Mouse (Mus musculus) heart, embryonic 10.5 days (tissue): ENCODE measurements around the gene Mea1. TPM values are rescaled to one million over a fixed set of nuclear protein-coding genes. Genes with fewer than 3 reads are reported as not detected.

ENCODE experiments used
- DNase-seq: peaks from one replicate; pipeline ENCODE4 v3.0.0-alpha.2; 2017; ENCODE audit warnings: low spot score
- H3K27ac ChIP-seq: fragments of 300-500 bp; sonication (generic); 2 replicates; pipeline ENCODE4 v1.5.1; 2016; ENCODE audit warnings: mild to moderate bottlenecking
- H3K27me3 ChIP-seq: fragments of 300-500 bp; sonication (generic); 2 replicates; pipeline ENCODE4 v1.6.1; 2016; ENCODE audit warnings: mild to moderate bottlenecking; ENCODE audit not compliant: poor library complexity, insufficient read depth, severe bottlenecking
- H3K36me3 ChIP-seq: fragments of 300-500 bp; sonication (generic); 2 replicates; pipeline ENCODE4 v1.6.1; 2016; ENCODE audit warnings: mild to moderate bottlenecking, moderate library complexity
- H3K4me1 ChIP-seq: fragments of 300-500 bp; sonication (generic); 2 replicates; pipeline ENCODE4 v1.6.1; 2016; ENCODE audit warnings: mild to moderate bottlenecking
- H3K4me3 ChIP-seq: fragments of 300-500 bp; sonication (generic); 2 replicates; pipeline ENCODE4 v1.5.1; 2016; ENCODE audit warnings: mild to moderate bottlenecking, moderate library complexity
- H3K9me3 ChIP-seq: fragments of 300-500 bp; sonication (generic); 2 replicates; pipeline ENCODE4 v1.6.1; 2016; ENCODE audit warnings: mild to moderate bottlenecking, moderate library complexity
- WGBS: fragments of 180-500 bp; shearing (Covaris S2); methylation state at CpG from one replicate; pipeline ENCODE4 v1.1.7; 2016; 5-methylcytosine and 5-hydroxymethylcytosine counted together
- polyA plus RNA-seq: library from polyadenylated mRNA; unstranded; fragments of >200 nt; fragmentation: Nextera tagmentation; extraction: Ambion mirVana; gene quantifications from 2 replicates; pipeline ENCODE4 v1.2.1, GENCODE M21; 2016

The Mea1 gene
- polyA plus RNA-seq, 1 experiment from 2014 or later = 180 TPM

DNA sequence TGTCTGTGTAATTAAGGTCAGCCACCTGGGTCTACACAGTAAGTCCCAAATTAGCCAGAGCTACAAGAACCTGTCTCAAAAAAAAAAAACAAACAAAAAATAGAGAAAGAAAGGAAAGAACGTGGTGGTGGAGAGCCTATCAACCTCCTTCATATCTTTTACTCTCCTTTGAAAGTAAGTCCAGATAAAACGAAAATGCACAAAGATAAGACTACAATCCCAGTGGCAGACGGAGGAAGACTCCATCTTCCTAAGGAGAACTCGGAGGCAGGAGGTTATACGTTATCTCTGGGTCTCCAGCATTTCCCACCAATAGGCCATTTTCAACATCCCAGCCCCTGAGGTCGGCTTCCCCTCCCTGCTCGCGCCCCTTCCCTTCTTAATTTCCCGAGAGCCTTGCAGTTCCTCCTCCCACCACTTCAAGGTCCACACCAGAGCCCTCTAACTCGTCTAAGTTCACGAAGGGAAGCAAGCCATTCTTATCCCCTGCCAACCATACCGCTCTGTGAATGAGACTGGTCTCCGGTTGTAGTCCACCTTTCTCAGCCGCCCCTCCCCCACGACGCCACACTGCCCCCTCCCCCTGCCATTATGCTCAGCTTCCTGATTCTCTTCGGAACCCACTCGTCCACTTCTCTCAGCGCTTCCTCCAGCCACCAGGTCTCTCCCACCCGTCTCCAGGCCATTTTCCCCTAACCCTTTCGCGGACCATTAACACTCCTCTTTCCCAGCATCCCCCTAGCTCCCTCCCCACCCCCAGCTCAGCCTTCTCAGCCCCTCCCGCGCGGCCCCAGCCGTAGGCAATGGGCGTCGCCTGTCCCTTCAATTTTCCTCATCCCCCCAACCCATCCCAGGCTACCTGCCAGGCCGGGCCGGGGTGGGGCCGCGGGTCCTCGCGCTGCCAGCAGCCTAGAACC, 1.5 kb downstream of the Mea1 start:
- peaks cover 37% of the 10 kb centered on the region for H3K4me1 ChIP-seq
- peak overlapping the region; percentile 87 for H3K27ac ChIP-seq
- WGBS = 1% methylated on average over 34 of the region's 34 CpGs
- no peak for DNase-seq
- peaks cover 65% of the 10 kb centered on the region for H3K36me3 ChIP-seq
- no peaks in the 10 kb centered on the region for H3K27me3 ChIP-seq
- H3K4me3 ChIP-seq = peak overlapping the region; percentile 78
- no peaks in the 10 kb centered on the region for H3K9me3 ChIP-seq

DNA sequence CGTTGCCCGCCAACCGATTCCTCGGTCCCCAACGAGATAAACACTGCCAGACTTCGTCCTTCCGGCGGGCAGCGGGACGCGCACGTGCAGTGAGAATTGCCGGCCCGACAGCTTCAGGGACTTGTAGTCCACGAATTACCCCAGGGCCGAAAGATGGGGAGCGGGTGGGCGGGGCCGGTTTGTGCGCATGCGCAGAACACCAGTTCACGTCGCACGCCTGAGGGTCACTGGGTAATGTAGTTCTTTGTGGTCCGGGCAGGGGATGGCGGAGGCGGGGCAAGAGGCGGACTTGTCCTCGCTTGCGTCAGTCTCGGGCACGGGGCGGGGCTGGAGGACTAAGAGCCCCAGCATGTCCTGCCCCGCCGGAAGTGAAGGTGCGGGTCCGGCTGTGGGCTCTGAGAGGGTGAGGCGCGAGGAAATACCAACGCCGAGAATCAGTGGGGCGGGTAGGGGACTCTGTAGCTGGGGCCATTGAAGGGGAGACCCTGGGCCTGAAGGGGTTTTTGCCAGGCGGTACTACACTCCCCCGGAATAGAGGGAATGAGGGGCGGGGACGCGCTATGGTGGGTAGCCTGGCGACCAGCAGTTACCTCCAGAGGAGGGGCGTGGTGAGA, 2.3 kb downstream of the Mea1 start, which contains the start of gene Klhdc3:
Gene Klhdc3, minus strand, starts transcription at position 155 of the 614 bp plus-strand sequence.
- Histone ChIP-seq H3K4me3 (peak within 1 kb of the TSS; percentile 78), H3K27ac (peak within 1 kb of the TSS; percentile 87), H3K9me3 (no peaks in the 10 kb centered on the region), H3K27me3 (no peaks in the 10 kb centered on the region), H3K36me3 (peaks cover 65% of the 10 kb centered on the region), H3K4me1 (peaks cover 37% of the 10 kb centered on the region)
- WGBS = under 1% methylated on average over 49 of the region's 49 CpGs
- DNase-seq = peak; percentile 100

DNA sequence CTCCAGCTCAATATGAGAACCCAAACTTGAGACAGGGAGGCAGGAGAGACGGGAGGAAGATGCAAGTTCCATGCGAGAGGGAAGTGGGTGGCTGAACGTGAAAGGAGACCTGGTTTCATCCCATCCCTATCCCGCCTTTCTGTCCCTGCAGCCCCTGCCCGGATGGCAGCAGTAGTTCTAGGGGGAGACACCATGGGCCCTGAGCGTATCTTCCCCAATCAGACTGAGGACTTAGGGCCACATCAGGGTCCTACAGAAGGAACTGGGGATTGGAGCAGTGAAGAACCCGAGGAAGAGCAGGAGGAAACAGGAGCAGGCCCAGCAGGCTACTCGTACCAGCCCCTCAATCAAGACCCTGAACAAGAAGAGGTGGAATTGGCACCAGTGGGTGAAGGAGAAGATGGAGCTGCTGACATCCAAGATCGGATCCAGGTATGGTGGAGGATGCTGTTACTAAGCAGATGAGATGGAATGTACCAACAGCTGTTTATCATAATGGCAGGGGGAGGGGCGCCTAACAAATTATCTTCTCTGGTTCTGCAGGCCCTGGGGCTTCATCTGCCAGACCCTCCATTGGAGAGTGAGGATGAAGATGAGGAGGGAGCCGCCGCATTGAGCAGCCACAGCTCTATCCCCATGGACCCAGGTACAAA, 3.0 kb downstream of the Mea1 start:
- no peaks in the 10 kb centered on the region for H3K27me3 ChIP-seq
- no peaks in the 10 kb centered on the region for H3K9me3 ChIP-seq
- H3K27ac ChIP-seq = peak overlapping the region; percentile 87
- peaks cover 65% of the 10 kb centered on the region for H3K36me3 ChIP-seq
- 22% methylated on average over 12 of the region's 12 CpGs for WGBS
- H3K4me3 ChIP-seq = peak overlapping the region; percentile 78
- H3K4me1 ChIP-seq = peaks cover 37% of the 10 kb centered on the region
- peak; percentile 74 for DNase-seq

DNA sequence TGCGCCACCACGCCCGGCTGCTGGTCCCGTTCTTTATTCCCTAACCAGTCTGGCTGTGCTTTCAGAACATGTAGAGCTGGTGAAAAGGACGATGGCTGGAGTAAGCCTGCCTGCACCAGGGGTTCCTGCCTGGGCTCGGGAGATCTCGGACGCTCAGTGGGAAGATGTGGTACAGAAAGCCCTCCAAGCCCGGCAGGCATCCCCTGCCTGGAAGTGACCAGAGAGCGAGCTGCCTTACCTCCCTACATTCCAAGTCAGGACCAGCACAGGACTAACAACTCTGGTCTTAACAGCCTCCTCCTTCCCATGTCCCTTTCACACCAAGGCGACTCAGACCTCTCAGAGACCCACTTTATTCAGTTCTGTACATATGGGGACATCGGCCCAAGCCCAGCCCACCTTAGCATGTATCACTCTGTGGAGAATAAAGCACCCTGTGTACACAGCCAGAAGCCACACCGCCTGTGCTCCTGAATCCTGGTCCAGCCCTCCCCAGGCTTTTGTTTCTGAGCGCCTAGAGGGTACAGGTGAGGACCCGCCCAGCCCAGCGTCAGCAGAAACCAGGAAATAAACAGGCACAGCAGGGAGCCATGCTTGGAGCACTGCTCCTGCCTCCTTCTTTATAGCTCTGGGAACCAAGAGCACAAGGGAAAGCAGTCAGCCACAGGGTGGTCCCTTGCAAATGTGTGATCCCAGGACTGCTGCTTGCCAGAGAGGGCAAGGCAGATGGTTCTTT, 4.2 kb downstream of the Mea1 start:
- H3K4me1 ChIP-seq = peaks cover 34% of the 10 kb centered on the region
- H3K4me3 ChIP-seq = no peak overlapping the region
- 82% methylated on average over 16 of the region's 16 CpGs for WGBS
- no peaks in the 10 kb centered on the region for H3K27me3 ChIP-seq
- no peak for DNase-seq
- peaks cover 65% of the 10 kb centered on the region for H3K36me3 ChIP-seq
- H3K27ac ChIP-seq = no peak overlapping the region
- H3K9me3 ChIP-seq = no peaks in the 10 kb centered on the region

DNA sequence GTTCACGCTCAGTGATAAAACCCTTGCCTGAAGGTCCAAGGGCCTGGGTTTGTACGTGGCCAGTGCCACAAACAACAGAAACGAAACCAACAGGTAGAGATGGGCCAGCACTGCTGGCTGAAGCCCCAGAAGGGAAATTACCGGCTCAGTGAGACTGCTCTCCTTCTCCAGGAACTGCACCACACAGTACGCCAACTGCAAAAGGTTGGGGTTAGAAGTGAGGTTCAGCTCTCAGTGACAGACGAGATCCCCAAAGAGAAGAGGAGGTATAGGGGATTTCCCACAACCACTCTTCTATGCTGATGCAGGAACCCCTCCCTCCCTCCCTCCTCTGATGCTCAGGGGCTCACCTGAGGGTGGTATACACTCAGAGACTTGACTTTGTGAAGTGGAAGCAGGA, 7.3 kb downstream of the Mea1 start:
- DNase-seq = no peak
- no peak overlapping the region for H3K27ac ChIP-seq
- no peak overlapping the region for H3K4me3 ChIP-seq
- no peaks in the 10 kb centered on the region for H3K9me3 ChIP-seq
- 90% methylated on average over 6 of the region's 6 CpGs for WGBS
- H3K27me3 ChIP-seq = no peaks in the 10 kb centered on the region
- peaks cover 16% of the 10 kb centered on the region for H3K4me1 ChIP-seq
- H3K36me3 ChIP-seq = peaks cover 66% of the 10 kb centered on the region

DNA sequence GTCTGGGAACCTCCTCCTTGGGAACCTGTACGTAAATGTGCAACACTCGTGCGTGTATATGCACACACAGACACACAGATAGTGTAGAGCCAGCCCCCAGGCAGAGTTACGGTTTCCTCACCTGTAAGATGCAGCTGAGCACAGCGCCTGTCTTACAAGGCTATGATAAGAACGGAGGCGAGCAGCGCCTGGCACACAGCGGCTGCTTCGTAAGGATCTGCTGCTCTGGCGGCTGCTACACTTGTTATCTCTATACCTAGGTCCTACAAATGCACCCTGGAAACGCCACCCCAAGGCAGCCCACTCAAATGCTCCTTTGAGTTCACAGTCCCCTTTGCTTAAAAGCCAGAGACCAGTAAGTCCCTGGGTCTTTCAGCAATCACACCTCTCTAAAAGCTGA, 12.1 kb downstream of the Mea1 start:
- 66% methylated on average over 12 of the region's 12 CpGs for WGBS

DNA sequence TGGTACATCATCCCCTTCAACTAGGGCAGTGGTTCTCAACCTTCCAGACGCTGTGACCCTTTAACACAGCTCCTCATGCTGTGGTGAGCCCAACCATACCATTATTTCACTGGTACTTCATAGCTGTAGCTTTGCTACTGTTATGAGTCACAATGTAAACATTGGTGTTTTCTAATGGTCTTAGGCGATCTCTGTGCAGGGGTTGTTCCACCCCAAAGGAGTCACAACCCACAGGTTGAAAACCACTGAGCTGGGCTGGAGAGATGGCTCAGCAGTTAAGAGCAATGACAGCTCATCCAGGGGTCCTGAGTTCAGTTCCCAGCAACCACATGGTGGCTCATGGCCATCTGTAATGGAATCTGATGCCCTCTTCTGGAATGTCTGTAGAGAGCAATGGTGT, 12.8 kb downstream of the Mea1 start:
- WGBS = 90% methylated on average over 2 of the region's 2 CpGs
- peaks cover 10% of the 10 kb centered on the region; the same call in 1 of the 2 replicates for H3K4me1 ChIP-seq
- no peak overlapping the region for H3K4me3 ChIP-seq
- no peak for DNase-seq
- H3K9me3 ChIP-seq = no peaks in the 10 kb centered on the region
- peaks cover 45% of the 10 kb centered on the region for H3K36me3 ChIP-seq
- H3K27ac ChIP-seq = no peak overlapping the region
- no peaks in the 10 kb centered on the region for H3K27me3 ChIP-seq

More for the DNA sequence above, 12.1 kb downstream of the Mea1 start:
- no peak overlapping the region for H3K27ac ChIP-seq
- peaks cover 6% of the 10 kb centered on the region; the same call in 1 of the 2 replicates for H3K4me1 ChIP-seq
- H3K27me3 ChIP-seq = no peaks in the 10 kb centered on the region
- no peaks in the 10 kb centered on the region for H3K9me3 ChIP-seq
- H3K4me3 ChIP-seq = no peak overlapping the region
- DNase-seq = no peak
- H3K36me3 ChIP-seq = peaks cover 47% of the 10 kb centered on the region

DNA sequence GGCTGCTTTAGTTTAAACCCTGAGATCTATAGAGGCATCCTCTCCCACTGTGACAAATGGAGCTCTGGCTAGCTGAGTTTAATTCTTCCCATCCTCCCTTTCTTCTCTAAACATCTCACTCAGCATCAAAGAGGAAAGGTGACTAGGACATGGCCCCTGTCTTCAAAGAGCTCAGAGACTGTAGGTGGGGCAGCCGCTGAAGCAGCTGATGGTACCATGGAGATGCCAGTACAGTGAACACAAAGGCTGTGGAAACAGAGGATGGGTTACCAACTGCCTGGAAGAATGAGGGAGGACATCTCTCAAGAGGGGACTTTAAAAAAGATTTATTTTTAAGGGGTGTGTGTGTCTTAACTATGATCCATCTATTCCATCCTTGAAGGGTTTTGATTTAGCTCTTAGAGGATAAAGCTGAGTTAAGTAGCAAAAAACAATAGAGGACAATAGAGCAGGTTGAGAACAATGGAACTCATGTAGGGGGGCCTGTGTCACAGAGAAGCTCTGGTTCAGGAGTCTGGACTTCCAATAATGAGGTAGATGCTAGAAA, 16.0 kb downstream of the Mea1 start:
- H3K36me3 ChIP-seq = peaks cover 41% of the 10 kb centered on the region
- WGBS = 95% methylated on average over 1 of the region's 1 CpGs

DNA sequence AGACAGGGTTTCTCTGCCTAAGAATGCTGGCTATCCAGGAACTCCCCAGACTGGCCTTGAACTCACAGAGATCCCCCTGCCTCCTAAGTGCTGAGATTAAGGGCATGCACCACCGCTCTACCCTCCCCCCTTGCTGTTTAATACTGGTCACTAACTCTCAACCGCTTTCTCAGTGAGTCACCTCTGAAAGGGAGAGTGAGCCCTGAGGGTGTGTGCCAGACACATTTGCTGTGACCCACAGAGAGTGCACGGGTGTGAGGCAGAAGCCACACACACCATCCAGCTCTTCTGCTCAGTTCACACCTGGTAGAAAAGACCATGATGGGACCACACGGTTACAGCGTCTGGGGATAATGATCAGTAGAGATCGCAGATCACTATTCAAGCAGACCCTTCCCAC, 19.9 kb downstream of the Mea1 start:
- peaks cover 38% of the 10 kb centered on the region for H3K36me3 ChIP-seq
- 81% methylated on average over 6 of the region's 6 CpGs for WGBS
- no peaks in the 10 kb centered on the region for H3K9me3 ChIP-seq
- no peak for DNase-seq
- H3K27ac ChIP-seq = no peak overlapping the region
- H3K27me3 ChIP-seq = no peaks in the 10 kb centered on the region
- H3K4me3 ChIP-seq = no peak overlapping the region
- peaks cover 31% of the 10 kb centered on the region for H3K4me1 ChIP-seq

More for the DNA sequence above, 16.0 kb downstream of the Mea1 start:
- H3K27ac ChIP-seq = no peak overlapping the region
- no peaks in the 10 kb centered on the region for H3K27me3 ChIP-seq
- H3K4me3 ChIP-seq = no peak overlapping the region
- no peak for DNase-seq
- peaks cover 14% of the 10 kb centered on the region; the same call in 1 of the 2 replicates for H3K4me1 ChIP-seq
- H3K9me3 ChIP-seq = no peaks in the 10 kb centered on the region

DNA sequence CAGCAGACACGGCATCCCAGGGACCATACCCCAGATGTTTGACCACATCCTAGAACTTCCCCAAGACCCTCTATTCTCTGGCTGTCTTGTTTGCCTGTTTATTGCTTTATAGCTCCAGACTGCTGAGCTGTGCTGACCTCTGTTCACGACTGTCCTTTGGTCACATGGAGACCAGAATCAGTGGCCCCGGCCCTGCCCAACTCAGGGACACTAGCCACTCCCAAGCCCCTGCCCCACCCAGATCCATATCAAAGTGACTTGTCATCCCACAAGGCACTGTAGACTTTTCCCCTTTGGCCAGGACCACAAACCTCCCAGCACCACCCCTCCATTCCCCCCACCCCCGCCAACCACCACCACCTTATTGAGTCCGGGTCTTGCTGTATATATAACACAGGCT, 20.7 kb downstream of the Mea1 start:
- DNase-seq = peak; percentile 70
- 73% methylated on average over 5 of the region's 5 CpGs for WGBS
- H3K9me3 ChIP-seq = no peaks in the 10 kb centered on the region
- H3K36me3 ChIP-seq = peaks cover 37% of the 10 kb centered on the region
- no peak overlapping the region for H3K4me3 ChIP-seq
- H3K27ac ChIP-seq = no peak overlapping the region
- peaks cover 38% of the 10 kb centered on the region for H3K4me1 ChIP-seq
- no peaks in the 10 kb centered on the region for H3K27me3 ChIP-seq

DNA sequence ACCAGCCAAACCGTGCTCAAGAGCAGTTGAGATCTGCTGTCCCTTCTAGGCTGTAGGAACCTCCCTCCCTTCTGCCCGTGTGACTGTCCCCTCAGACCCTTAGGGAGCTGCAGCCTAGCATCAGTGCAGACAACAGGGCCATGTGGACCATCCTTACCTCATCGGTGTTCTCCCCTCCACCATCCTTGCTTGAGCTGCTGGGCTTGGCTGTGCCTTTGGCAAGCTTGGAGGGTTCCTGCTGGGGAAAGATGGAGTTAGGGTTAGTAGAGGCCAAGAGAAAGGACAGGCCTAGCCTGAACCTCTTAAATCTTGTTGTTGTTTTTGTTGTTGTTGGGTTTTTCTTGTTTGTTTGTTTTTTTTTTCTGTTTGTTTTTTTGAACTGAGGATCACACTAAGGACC, 21.3 kb downstream of the Mea1 start:
- DNase-seq = no peak
- no peaks in the 10 kb centered on the region for H3K9me3 ChIP-seq
- 77% methylated on average over 3 of the region's 3 CpGs for WGBS
- H3K4me3 ChIP-seq = no peak overlapping the region
- H3K4me1 ChIP-seq = peaks cover 39% of the 10 kb centered on the region
- H3K36me3 ChIP-seq = peaks cover 37% of the 10 kb centered on the region
- no peaks in the 10 kb centered on the region for H3K27me3 ChIP-seq
- no peak overlapping the region for H3K27ac ChIP-seq

DNA sequence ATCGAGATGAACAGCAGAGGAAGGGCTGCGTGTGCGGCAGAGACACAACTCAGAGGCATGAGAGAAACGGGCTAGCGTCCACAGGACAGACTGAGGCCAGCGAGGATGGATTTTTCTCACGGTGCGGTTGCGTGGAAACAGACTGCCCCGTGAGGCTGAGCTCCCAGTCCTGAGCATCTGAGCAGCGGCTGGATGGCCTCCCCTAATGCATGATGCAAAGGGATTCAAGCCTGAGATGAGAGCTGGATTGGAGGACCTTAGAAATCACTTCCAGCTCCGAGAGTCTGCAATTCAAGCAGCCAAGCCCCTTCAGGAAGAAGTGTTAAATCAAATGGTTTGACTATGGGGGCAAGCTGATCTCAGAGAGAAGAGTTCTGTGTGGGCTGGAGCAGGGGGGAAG, 22.9 kb downstream of the Mea1 start:
- WGBS = 78% methylated on average over 12 of the region's 12 CpGs
- no peak overlapping the region for H3K4me3 ChIP-seq

More for the DNA sequence above, 22.9 kb downstream of the Mea1 start:
- H3K9me3 ChIP-seq = no peaks in the 10 kb centered on the region
- H3K27ac ChIP-seq = 0 out of 2 replicates have a peak overlapping the region, but pooled peaks have one; percentile 36
- no peaks in the 10 kb centered on the region for H3K27me3 ChIP-seq
- H3K36me3 ChIP-seq = peaks cover 32% of the 10 kb centered on the region
- H3K4me1 ChIP-seq = peaks cover 45% of the 10 kb centered on the region
- DNase-seq = peak; percentile 69
